Mouse (Mus musculus): ENCODE results near the gene 9230112D13Rik. TPM values are rescaled to one million over a fixed set of nuclear protein-coding genes. Genes with fewer than 3 reads are reported as not detected.

Gene 9230112D13Rik
- polyA plus RNA-seq, 1 experiment from 2014 or later = not detected

GRCm38 (mm10) chr14:34508187-34508840 is 14.3 kb downstream of the 9230112D13Rik start:
- H3K36me3 ChIP-seq = no peaks in the 10 kb centered on the region
- WGBS = 33% methylated on average over 4 of the region's 4 CpGs
- no peak overlapping the region for H3K4me2 ChIP-seq (replicated peaks)
- no peaks in the 10 kb centered on the region for H3K9me3 ChIP-seq
- H3K4me1 ChIP-seq (replicated peaks) = peaks cover 24% of the 10 kb centered on the region
- H3K9ac ChIP-seq (replicated peaks) = 0 out of 2 replicates have a peak overlapping the region, but pooled peaks have one; percentile 39
- peak; percentile 67 for ATAC-seq
- no peaks in the 10 kb centered on the region for H3K27me3 ChIP-seq
- H3K27ac ChIP-seq = peak overlapping the region; percentile 47; the same call in 1 of the 2 replicates
- no peak overlapping the region for H3K4me3 ChIP-seq (replicated peaks)

GRCm38 (mm10) chr14:34505309-34505708 is 17.3 kb downstream of the 9230112D13Rik start:
- Histone ChIP-seq H3K27ac (no peak overlapping the region), H3K36me3 (no peaks in the 10 kb centered on the region), H3K4me1 (replicated peaks) (peaks cover 31% of the 10 kb centered on the region), H3K4me3 (replicated peaks) (no peak overlapping the region), H3K9me3 (no peaks in the 10 kb centered on the region), H3K9ac (replicated peaks) (no peak overlapping the region), H3K27me3 (no peaks in the 10 kb centered on the region), H3K4me2 (replicated peaks) (no peak overlapping the region)
- ATAC-seq = no peak
- 58% methylated on average over 7 of the region's 7 CpGs for WGBS

GRCm38 (mm10) chr14:34504377-34504776 is 18.2 kb downstream of the 9230112D13Rik start:
- no peak overlapping the region for H3K9ac ChIP-seq (replicated peaks)
- H3K9me3 ChIP-seq = no peaks in the 10 kb centered on the region
- H3K27me3 ChIP-seq = no peaks in the 10 kb centered on the region
- 90% methylated on average over 5 of the region's 5 CpGs for WGBS
- no peak overlapping the region for H3K4me2 ChIP-seq (replicated peaks)
- H3K4me3 ChIP-seq (replicated peaks) = no peak overlapping the region
- peaks cover 41% of the 10 kb centered on the region for H3K4me1 ChIP-seq (replicated peaks)
- H3K36me3 ChIP-seq = no peaks in the 10 kb centered on the region
- ATAC-seq = no peak
- no peak overlapping the region for H3K27ac ChIP-seq

- no peak overlapping the region for H3K9ac ChIP-seq (replicated peaks)
- H3K4me2 ChIP-seq (replicated peaks) = peak overlapping the region; percentile 17
- H3K27ac ChIP-seq = no peak overlapping the region
- H3K9me3 ChIP-seq = no peaks in the 10 kb centered on the region
- ATAC-seq = no peak
- H3K4me3 ChIP-seq (replicated peaks) = peak overlapping the region; percentile 90; the same call in 1 of the 2 replicates
- no peaks in the 10 kb centered on the region for H3K36me3 ChIP-seq
- 34% methylated on average over 6 of the region's 6 CpGs for WGBS
- H3K4me1 ChIP-seq (replicated peaks) = peaks cover 43% of the 10 kb centered on the region
- H3K27me3 ChIP-seq = no peaks in the 10 kb centered on the region
These were observed 18.8 kb downstream of the 9230112D13Rik start for GRCm38 (mm10) chr14:34503759-34504158.

GRCm38 (mm10) chr14:34503325-34503647 is 19.3 kb downstream of the 9230112D13Rik start, which contains the start of gene Bmpr1a:
TSS of gene Bmpr1a (minus strand) at chr14:34503341.
- Histone ChIP-seq H3K27me3 (no peaks in the 10 kb centered on the region), H3K9ac (replicated peaks) (peak within 1 kb of the TSS; percentile 93), H3K27ac (peak within 1 kb of the TSS; percentile 96), H3K4me3 (replicated peaks) (peak within 1 kb of the TSS; percentile 90), H3K4me2 (replicated peaks) (peak within 1 kb of the TSS; percentile 62), H3K9me3 (no peaks in the 10 kb centered on the region), H3K36me3 (no peaks in the 10 kb centered on the region), H3K4me1 (replicated peaks) (peaks cover 42% of the 10 kb centered on the region)
- 7% methylated on average over 15 of the region's 15 CpGs for WGBS
- no peak for ATAC-seq

- Histone ChIP-seq H3K4me3 (replicated peaks) (peak overlapping the region; percentile 90), H3K9me3 (no peaks in the 10 kb centered on the region), H3K36me3 (no peaks in the 10 kb centered on the region), H3K4me2 (replicated peaks) (peak overlapping the region; percentile 62), H3K9ac (replicated peaks) (peak overlapping the region; percentile 93), H3K4me1 (replicated peaks) (peaks cover 41% of the 10 kb centered on the region), H3K27me3 (no peaks in the 10 kb centered on the region), H3K27ac (peak overlapping the region; percentile 96)
- peak; percentile 91 for ATAC-seq
- under 1% methylated on average over 84 of the region's 115 CpGs for WGBS
These were observed 19.9 kb downstream of the 9230112D13Rik start for GRCm38 (mm10) chr14:34502475-34503324.

GRCm38 (mm10) chr14:34501804-34502474 is 20.7 kb downstream of the 9230112D13Rik start:
- no peaks in the 10 kb centered on the region for H3K27me3 ChIP-seq
- peak overlapping the region; percentile 90 for H3K4me3 ChIP-seq (replicated peaks)
- peak overlapping the region; percentile 93 for H3K9ac ChIP-seq (replicated peaks)
- ATAC-seq = peak; percentile 59
- H3K9me3 ChIP-seq = no peaks in the 10 kb centered on the region
- H3K27ac ChIP-seq = peak overlapping the region; percentile 96
- WGBS = under 1% methylated on average over 76 of the region's 77 CpGs
- no peaks in the 10 kb centered on the region for H3K36me3 ChIP-seq
- peaks cover 48% of the 10 kb centered on the region for H3K4me1 ChIP-seq (replicated peaks)
- peak overlapping the region; percentile 62 for H3K4me2 ChIP-seq (replicated peaks)

- ATAC-seq = no peak
- Histone ChIP-seq H3K4me3 (replicated peaks) (peak overlapping the region; percentile 90), H3K36me3 (no peaks in the 10 kb centered on the region), H3K27ac (peak overlapping the region; percentile 96), H3K9ac (replicated peaks) (peak overlapping the region; percentile 93), H3K27me3 (no peaks in the 10 kb centered on the region), H3K4me1 (replicated peaks) (peaks cover 50% of the 10 kb centered on the region), H3K9me3 (no peaks in the 10 kb centered on the region), H3K4me2 (replicated peaks) (peak overlapping the region; percentile 62)
- under 1% methylated on average over 16 of the region's 16 CpGs for WGBS
These were observed 21.2 kb downstream of the 9230112D13Rik start for GRCm38 (mm10) chr14:34501447-34501803.

GRCm38 (mm10) chr14:34500309-34500708 is 22.3 kb downstream of the 9230112D13Rik start:
- H3K4me1 ChIP-seq (replicated peaks) = peaks cover 57% of the 10 kb centered on the region
- WGBS = 2% methylated on average over 4 of the region's 4 CpGs
- peak overlapping the region; percentile 90 for H3K4me3 ChIP-seq (replicated peaks)
- H3K4me2 ChIP-seq (replicated peaks) = peak overlapping the region; percentile 62
- no peak overlapping the region for H3K27ac ChIP-seq
- no peaks in the 10 kb centered on the region for H3K36me3 ChIP-seq
- peak overlapping the region; percentile 48; the same call in 1 of the 2 replicates for H3K9ac ChIP-seq (replicated peaks)
- no peaks in the 10 kb centered on the region for H3K27me3 ChIP-seq
- ATAC-seq = no peak
- no peaks in the 10 kb centered on the region for H3K9me3 ChIP-seq

GRCm38 (mm10) chr14:34499664-34500063 is 22.9 kb downstream of the 9230112D13Rik start:
- WGBS = 59% methylated on average over 4 of the region's 4 CpGs
- no peaks in the 10 kb centered on the region for H3K9me3 ChIP-seq
- ATAC-seq = no peak
- H3K9ac ChIP-seq (replicated peaks) = no peak overlapping the region
- H3K4me3 ChIP-seq (replicated peaks) = peak overlapping the region; percentile 90
- no peaks in the 10 kb centered on the region for H3K27me3 ChIP-seq
- peaks cover 57% of the 10 kb centered on the region for H3K4me1 ChIP-seq (replicated peaks)
- no peaks in the 10 kb centered on the region for H3K36me3 ChIP-seq
- peak overlapping the region; percentile 62 for H3K4me2 ChIP-seq (replicated peaks)
- no peak overlapping the region for H3K27ac ChIP-seq

GRCm38 (mm10) chr14:34497346-34497745 is 25.3 kb downstream of the 9230112D13Rik start:
- no peak for ATAC-seq
- H3K4me3 ChIP-seq (replicated peaks) = no peak overlapping the region
- H3K4me1 ChIP-seq (replicated peaks) = peaks cover 48% of the 10 kb centered on the region
- H3K9ac ChIP-seq (replicated peaks) = no peak overlapping the region
- H3K36me3 ChIP-seq = no peaks in the 10 kb centered on the region
- WGBS = 85% methylated on average over 3 of the region's 3 CpGs
- H3K27ac ChIP-seq = no peak overlapping the region
- H3K27me3 ChIP-seq = no peaks in the 10 kb centered on the region
- H3K9me3 ChIP-seq = no peaks in the 10 kb centered on the region
- H3K4me2 ChIP-seq (replicated peaks) = no peak overlapping the region

GRCm38 (mm10) chr14:34493682-34494081 is 28.9 kb downstream of the 9230112D13Rik start:
- Histone ChIP-seq H3K27ac (no peak overlapping the region), H3K9ac (replicated peaks) (no peak overlapping the region), H3K4me1 (replicated peaks) (peaks cover 35% of the 10 kb centered on the region), H3K9me3 (no peaks in the 10 kb centered on the region), H3K4me2 (replicated peaks) (no peak overlapping the region), H3K27me3 (no peaks in the 10 kb centered on the region), H3K4me3 (replicated peaks) (no peak overlapping the region), H3K36me3 (no peaks in the 10 kb centered on the region)
- 93% methylated on average over 3 of the region's 3 CpGs for WGBS
- ATAC-seq = no peak
